Mouse (Mus musculus) spleen, postnatal 14 days (tissue): ENCODE measurements at regions not wholly inside any gene's neighbourhood (a gene's known extent, or its start where the extent isn't known, plus 50 kb on each side); places are given as distances from the start of the nearest gene placed in this dataset.

Source experiments
- DNase-seq, 2 experiments: peaks; one replicate each; pipeline ENCODE4 v3.0.0; 2021 to 2022; ENCODE audit warnings: low spot score in 2 of 2

- DNase-seq, result no peak
Observed at GRCm38 (mm10) chr7:72503756-72504155, 197.3 kb upstream of the Mctp2 start.

GRCm38 (mm10) chr7:72504268-72504667 is 197.9 kb upstream of the Mctp2 start:
- DNase-seq, result no peak

- no peak for DNase-seq
Observed at GRCm38 (mm10) chr7:72505732-72506460, 199.5 kb upstream of the Mctp2 start.

- no peak for DNase-seq
Observed at GRCm38 (mm10) chr7:72507946-72508345, 201.5 kb upstream of the Mctp2 start.

GRCm38 (mm10) chr7:72510116-72510515 is 203.7 kb upstream of the Mctp2 start:
- DNase-seq, result no peak

- DNase-seq, result no peak
Observed at GRCm38 (mm10) chr7:72513446-72513845, 207.0 kb upstream of the Mctp2 start.

- DNase-seq, result no peak
Observed at GRCm38 (mm10) chr7:72514851-72515250, 208.4 kb upstream of the Mctp2 start.

GRCm38 (mm10) chr7:72518421-72518972 is 212.1 kb upstream of the Mctp2 start:
- no peak for DNase-seq

- no peak for DNase-seq
Observed at GRCm38 (mm10) chr7:72519359-72520115, 213.1 kb upstream of the Mctp2 start.

GRCm38 (mm10) chr7:72528873-72529272 is 222.5 kb upstream of the Mctp2 start:
- DNase-seq, result no peak

- DNase-seq, result no peak
Observed at GRCm38 (mm10) chr7:72538288-72538687, 231.9 kb upstream of the Mctp2 start.

- DNase-seq, result no peak
Observed at GRCm38 (mm10) chr7:72539915-72540314, 233.5 kb upstream of the Mctp2 start.

GRCm38 (mm10) chr7:72541521-72542478 is 235.4 kb upstream of the Mctp2 start:
- DNase-seq, result no peak

GRCm38 (mm10) chr7:72543501-72543900 is 237.1 kb upstream of the Mctp2 start:
- no peak for DNase-seq

- no peak for DNase-seq
Observed at GRCm38 (mm10) chr7:72543946-72544345, 237.5 kb upstream of the Mctp2 start.

GRCm38 (mm10) chr7:72567378-72567777 is 261.0 kb upstream of the Mctp2 start:
- no peak for DNase-seq

GRCm38 (mm10) chr7:72569177-72569576 is 262.8 kb upstream of the Mctp2 start:
- no peak for DNase-seq

- DNase-seq, result no peak
Observed at GRCm38 (mm10) chr7:72574316-72574715, 267.9 kb upstream of the Mctp2 start.

- no peak for DNase-seq
Observed at GRCm38 (mm10) chr7:72584427-72584826, 278.0 kb upstream of the Mctp2 start.

- no peak for DNase-seq
Observed at GRCm38 (mm10) chr7:72589241-72589668, 282.8 kb upstream of the Mctp2 start.

- no peak for DNase-seq
Observed at GRCm38 (mm10) chr7:72590351-72591115, 284.1 kb upstream of the Mctp2 start.
